9 mouse cellular contexts compared by ENCODE assay signal in genomic region chr5:142400181-142400883, GRCm38 (mm10). TPM values are rescaled to one million over a fixed set of nuclear protein-coding genes. Genes with fewer than 3 reads are reported as not detected.
DNase-seq lines count a peak whose midpoint lies in the region; ATAC-seq lines count a peak whose summit lies in the region.
"Had no signal": no experiment of that assay in that cellular context is flagged by ENCODE, and none has a peak within 500 bp of the region (broad histone marks: within the 10 kb centered on the region; RNA-seq: fewer than 3 reads in every experiment).

No protein-coding gene starts in this region.

- intact Hi-C loops in heart, postnatal 14 days (cut with DNase I): no loop called here

- WGBS in midbrain, embryonic 14.5 days: 28% methylated on average over 17 of the region's 17 CpGs

- H3K4me2 ChIP-seq in midbrain, embryonic 14.5 days (ENCODE audit: low read length): peak overlapping the region; percentile 79

- no peaks in the 10 kb centered on the region for H3K27me3 ChIP-seq in midbrain, embryonic 14.5 days (ENCODE audit: control insufficient read depth, insufficient read depth, low read length)
- H3K27me3 ChIP-seq: Patski had no signal

- peak; percentile 28; the same call in 1 of the 2 replicates for ATAC-seq in granulocyte monocyte progenitor cell, adult 5-6 weeks (replicated peaks; ENCODE audit: poor library complexity, severe bottlenecking)
- no peak for ATAC-seq in midbrain, embryonic 14.5 days (ENCODE audit: low FRiP score, low TSS enrichment)

- peak overlapping the region; percentile 56 for H3K9ac ChIP-seq in midbrain, embryonic 14.5 days (replicated peaks; ENCODE audit: low read length)

- no peaks in the 10 kb centered on the region for H3K9me3 ChIP-seq in midbrain, embryonic 14.5 days (ENCODE audit: control insufficient read depth, low read length)

- peak overlapping the region; percentile 85 for H3K4me3 ChIP-seq in midbrain, embryonic 14.5 days (replicated peaks; ENCODE audit: low read depth, low read length)

- H3K4me1 ChIP-seq in midbrain, embryonic 14.5 days (ENCODE audit: control insufficient read depth, insufficient read depth, low read length): peaks cover 42% of the 10 kb centered on the region

- H3K27ac ChIP-seq in midbrain, embryonic 14.5 days (replicated peaks; ENCODE audit: low read depth, low read length): peak overlapping the region; percentile 89

- H3K36me3 ChIP-seq in midbrain, embryonic 14.5 days (ENCODE audit: control insufficient read depth, insufficient read depth, low read length): no peaks in the 10 kb centered on the region

- peak; percentile 95 for DNase-seq in heart, adult 11 months
- DNase-seq in heart, postnatal 14 days: no peak
- peak; percentile 78 for DNase-seq in brain, adult 2 months (ENCODE audit: low read depth, low spot score)
- DNase-seq in kidney, postnatal 36 days: peak; percentile 48 to 55
- peak; percentile 58 for DNase-seq in midbrain, embryonic 14.5 days
- no peak for DNase-seq in ovary, adult 18-20 months (ENCODE audit: low spot score)
- no peak for DNase-seq in layer of hippocampus, adult 11-12 months (ENCODE audit: low spot score)

RNA-seq across cellular contexts. Expression of gene Foxk1, which starts 1.0 kb away (rescaled TPM):
- 10 to 100 TPM; 16.7 to 17.5 TPM for total RNA-seq in heart, postnatal 14 days (2021)
- total RNA-seq in granulocyte monocyte progenitor cell, adult 5-6 weeks (2014; fragmentation: Nextera tagmentation): 18.2 and 19.0 TPM in 2 replicates
- total RNA-seq in granulocyte monocyte progenitor cell, adult 5-6 weeks (2017): 6.1 TPM in 2 replicates
- polyA plus RNA-seq in midbrain, embryonic 14.5 days (2014; fragmentation: Nextera tagmentation; extraction: Ambion mirVana): 4.2 and 4.6 TPM in 2 replicates

Comparison
In these comparisons a context has a peak if more than half of its experiments do, and no peak if none do; other contexts are left out.
1. DNase-seq: peak in heart, adult 11 months (single experiment), brain, adult 2 months (single experiment), kidney, postnatal 36 days (2 of 2) and midbrain, embryonic 14.5 days (single experiment); none in heart, postnatal 14 days (0 of 2), ovary, adult 18-20 months (single experiment) and layer of hippocampus, adult 11-12 months (single experiment).